Mouse (Mus musculus) heart, postnatal 0 days (tissue): ENCODE measurements around the gene Hes7.

Experiments used
- CTCF ChIP-seq: IDR thresholded peaks from 2 replicates; pipeline ENCODE4 v1.5.1; 2016; ENCODE audit warnings: antibody characterized with exemption, control low read depth, low read depth
- EP300 ChIP-seq: IDR thresholded peaks from 2 replicates; pipeline ENCODE4 v1.6.1; 2016; ENCODE audit warnings: antibody characterized with exemption, low read depth

DNA sequence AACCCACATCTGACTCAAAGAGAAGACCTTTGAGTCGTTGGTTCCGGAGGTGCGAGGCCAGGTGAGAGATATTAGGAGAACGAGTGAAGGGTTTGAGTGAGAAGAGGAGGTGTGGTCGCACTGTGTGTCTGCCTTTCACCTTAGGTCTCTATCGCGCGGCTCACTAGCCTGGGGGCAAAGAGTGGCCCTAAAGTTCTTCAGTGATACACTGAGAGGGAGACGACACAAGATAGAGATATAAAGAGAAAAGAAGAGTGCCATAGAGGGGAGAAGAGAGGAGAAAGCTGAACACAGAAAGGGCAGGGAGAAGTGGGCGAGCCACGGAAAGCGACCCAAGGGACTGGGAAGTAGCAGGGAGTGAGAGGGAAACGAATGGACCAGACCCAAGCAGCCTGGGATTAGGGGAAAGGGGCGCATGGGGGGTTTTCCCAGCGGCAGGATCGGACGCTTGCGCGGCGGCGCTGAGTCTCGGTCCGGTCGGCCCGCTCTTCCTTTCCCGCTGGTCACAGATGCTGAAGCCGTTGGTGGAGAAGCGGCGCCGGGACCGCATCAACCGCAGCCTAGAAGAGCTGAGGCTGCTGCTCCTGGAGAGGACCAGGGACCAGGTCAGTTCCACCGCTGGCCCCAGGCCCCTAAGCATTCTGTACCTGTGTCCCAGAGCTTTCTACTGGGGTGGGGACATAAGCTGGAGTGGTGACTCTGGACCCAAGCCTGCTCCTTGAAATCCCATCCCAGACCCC lies 967 bp downstream of the Hes7 start:
- TF ChIP-seq CTCF (no peak), EP300 (no peak)
